Mouse (Mus musculus) thymus, adult 2 months (tissue): ENCODE results near the gene Slc39a8. TPM values are rescaled to one million over a fixed set of nuclear protein-coding genes. Genes with fewer than 3 reads are reported as not detected.

Experiments
- DNase-seq: peaks from one replicate; pipeline ENCODE4 v3.0.0; 2021
- H3K27ac ChIP-seq: fragments of 200-500 bp; 2 replicates; pipeline ENCODE4 v1.5.1; 2012; ENCODE audit warnings: low read length, control low read depth; ENCODE audit not compliant: control insufficient read depth, insufficient read depth
- H3K27me3 ChIP-seq: fragments of 200-500 bp; 2 replicates; pipeline ENCODE4 v1.6.1; 2012; ENCODE audit warnings: mild to moderate bottlenecking, low read length, moderate library complexity, mixed read lengths; ENCODE audit not compliant: control insufficient read depth, insufficient read depth
- H3K36me3 ChIP-seq: fragments of 200-500 bp; 2 replicates; pipeline ENCODE4 v1.6.1; 2012; ENCODE audit warnings: mild to moderate bottlenecking, low read length, moderate library complexity; ENCODE audit not compliant: control insufficient read depth, insufficient read depth
- H3K4me1 ChIP-seq: fragments of 200-500 bp; replicated peaks from 2 replicates; pipeline ENCODE4 v1.6.1; 2012; ENCODE audit warnings: low read length; ENCODE audit not compliant: control insufficient read depth, insufficient read depth
- H3K4me3 ChIP-seq: fragments of 200-500 bp; 2 replicates; pipeline ENCODE4 v1.5.1; 2012; ENCODE audit warnings: mild to moderate bottlenecking, low read length, control low read depth, moderate library complexity; ENCODE audit not compliant: control insufficient read depth, insufficient read depth
- CTCF ChIP-seq: fragments of 200-500 bp; IDR thresholded peaks from 2 replicates; pipeline ENCODE4 v1.5.1; 2012; ENCODE audit warnings: mild to moderate bottlenecking, control low read depth, low read length, moderate library complexity, borderline replicate concordance; ENCODE audit not compliant: control insufficient read depth, poor library complexity, insufficient read depth; ENCODE audit errors: extremely low read depth
- POLR2A ChIP-seq: fragments of 200-500 bp; IDR thresholded peaks from 2 replicates; pipeline ENCODE4 v1.6.1; 2012; ENCODE audit warnings: mild to moderate bottlenecking, low read length, control low read depth, moderate library complexity; ENCODE audit not compliant: control insufficient read depth, poor library complexity, insufficient read depth; ENCODE audit errors: extremely low read depth
- WGBS: fragments of 180-500 bp; shearing (Covaris S2); methylation state at CpG from one replicate; pipeline ENCODE4 v1.1.7; 2018; 5-methylcytosine and 5-hydroxymethylcytosine counted together
- polyA plus RNA-seq: library from polyadenylated mRNA; depleted of rRNA; stranded (reverse); fragments of >200 nt; gene quantifications from 2 replicates; pipeline ENCODE4 v1.2.3, GENCODE M21; 2012

Slc39a8 gene
- polyA plus RNA-seq, 1 experiment: 5.0 TPM

DNA sequence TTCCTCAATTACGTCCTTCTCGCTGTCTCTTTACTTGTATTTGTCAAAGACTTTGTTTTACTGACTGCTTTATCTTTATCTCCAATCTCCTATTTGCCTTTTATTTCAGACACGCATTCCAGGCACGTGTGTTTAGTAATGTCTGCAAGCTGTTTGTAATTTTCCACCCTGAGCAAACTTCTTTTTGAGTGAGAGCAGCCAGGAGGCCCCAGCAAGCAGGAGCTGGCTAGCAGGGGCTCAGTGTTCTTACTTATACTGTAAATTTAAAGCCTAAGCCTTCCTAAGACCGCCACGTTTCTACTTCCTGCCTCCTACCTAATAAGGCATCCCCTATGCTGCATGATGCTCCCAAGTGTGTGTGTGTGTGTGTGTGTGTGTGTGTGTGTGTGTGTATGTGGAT lies 79.8 kb downstream of the Slc39a8 start:
- TF ChIP-seq CTCF (no peak), POLR2A (no peak)
- Histone ChIP-seq H3K27ac (no peak overlapping the region), H3K4me1 (no peaks in the 10 kb centered on the region), H3K27me3 (no peaks in the 10 kb centered on the region), H3K36me3 (no peaks in the 10 kb centered on the region), H3K4me3 (no peak overlapping the region)
- DNase-seq: no peak
- 81% methylated on average over 6 of the region's 6 CpGs for WGBS

DNA sequence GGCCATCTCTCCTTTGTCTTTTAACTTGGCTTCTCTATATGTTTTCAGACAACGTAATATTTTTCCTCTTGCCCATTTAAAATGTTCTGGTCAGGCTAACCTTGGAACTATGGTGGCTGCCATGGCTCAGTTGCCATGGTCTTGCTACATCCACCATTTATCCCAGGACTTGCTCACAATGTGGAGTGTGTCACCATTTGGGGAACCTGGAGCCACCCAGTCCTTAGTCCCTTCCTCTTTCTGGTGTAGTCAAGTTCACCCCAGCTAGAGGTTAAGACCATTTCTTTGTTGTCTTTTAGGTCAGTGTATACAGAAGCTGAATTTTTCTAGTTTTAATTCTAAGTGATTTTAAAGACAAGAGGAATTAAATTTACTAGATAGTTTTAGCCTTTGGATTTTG lies 80.7 kb downstream of the Slc39a8 start:
- WGBS: 100% methylated on average over 1 of the region's 1 CpGs
- H3K36me3 ChIP-seq: no peaks in the 10 kb centered on the region
- no peaks in the 10 kb centered on the region for H3K27me3 ChIP-seq
- TF ChIP-seq POLR2A: no peak
- TF ChIP-seq CTCF: no peak
- no peak overlapping the region for H3K27ac ChIP-seq
- no peak for DNase-seq
- H3K4me1 ChIP-seq: no peaks in the 10 kb centered on the region
- H3K4me3 ChIP-seq: no peak overlapping the region

DNA sequence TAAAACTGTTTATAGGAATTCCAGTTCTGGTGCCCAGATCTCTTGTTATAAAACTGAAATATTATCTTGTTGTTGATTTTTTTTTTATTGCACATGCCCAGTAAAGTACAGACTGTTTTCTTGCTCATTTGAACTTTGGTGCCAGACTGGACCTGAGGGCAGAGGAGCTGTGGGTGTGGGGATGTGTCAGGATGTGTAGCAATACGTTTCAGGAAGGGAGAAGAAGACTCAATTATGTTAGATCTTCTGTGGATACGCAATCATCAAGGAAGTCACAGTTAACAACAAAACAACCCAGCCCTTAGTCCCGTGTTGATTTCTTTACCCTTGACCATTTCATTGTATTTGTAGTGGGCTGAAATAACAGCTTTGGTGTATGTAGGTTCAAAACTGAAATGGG lies 81.9 kb downstream of the Slc39a8 start:
- no peak for DNase-seq
- H3K27ac ChIP-seq: no peak overlapping the region
- WGBS: 77% methylated on average over 3 of the region's 3 CpGs

DNA sequence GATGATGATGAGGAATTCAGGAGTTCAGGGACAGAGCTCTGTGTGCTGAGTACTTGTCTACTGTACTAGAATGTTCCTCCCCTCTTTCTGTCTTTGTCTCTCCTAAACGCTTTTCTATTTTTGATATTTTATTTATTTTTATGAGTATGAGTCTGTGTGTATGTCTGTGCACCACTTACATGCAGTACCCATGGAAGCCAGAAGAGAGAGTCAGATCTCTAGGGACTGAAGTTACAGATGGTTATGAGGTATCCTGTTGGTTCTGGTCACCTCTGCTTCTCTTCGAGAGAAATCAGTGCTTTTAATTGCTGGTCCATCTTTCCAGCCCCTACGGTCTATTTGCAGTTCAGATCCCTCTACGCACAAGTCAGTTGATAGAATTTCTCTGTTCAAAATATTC lies 90.9 kb downstream of the Slc39a8 start:
- no peak overlapping the region for H3K27ac ChIP-seq
- 96% methylated on average over 4 of the region's 4 CpGs for WGBS
- H3K4me3 ChIP-seq: no peak overlapping the region
- DNase-seq: no peak
- H3K4me1 ChIP-seq: no peaks in the 10 kb centered on the region
- no peaks in the 10 kb centered on the region for H3K27me3 ChIP-seq
- H3K36me3 ChIP-seq: no peaks in the 10 kb centered on the region
- no peak for TF ChIP-seq POLR2A
- no peak for TF ChIP-seq CTCF

More for the DNA sequence above, 81.9 kb downstream of the Slc39a8 start:
- Histone ChIP-seq H3K27me3 (no peaks in the 10 kb centered on the region), H3K36me3 (no peaks in the 10 kb centered on the region), H3K4me3 (no peak overlapping the region), H3K4me1 (no peaks in the 10 kb centered on the region)
- TF ChIP-seq POLR2A (no peak), CTCF (no peak)

DNA sequence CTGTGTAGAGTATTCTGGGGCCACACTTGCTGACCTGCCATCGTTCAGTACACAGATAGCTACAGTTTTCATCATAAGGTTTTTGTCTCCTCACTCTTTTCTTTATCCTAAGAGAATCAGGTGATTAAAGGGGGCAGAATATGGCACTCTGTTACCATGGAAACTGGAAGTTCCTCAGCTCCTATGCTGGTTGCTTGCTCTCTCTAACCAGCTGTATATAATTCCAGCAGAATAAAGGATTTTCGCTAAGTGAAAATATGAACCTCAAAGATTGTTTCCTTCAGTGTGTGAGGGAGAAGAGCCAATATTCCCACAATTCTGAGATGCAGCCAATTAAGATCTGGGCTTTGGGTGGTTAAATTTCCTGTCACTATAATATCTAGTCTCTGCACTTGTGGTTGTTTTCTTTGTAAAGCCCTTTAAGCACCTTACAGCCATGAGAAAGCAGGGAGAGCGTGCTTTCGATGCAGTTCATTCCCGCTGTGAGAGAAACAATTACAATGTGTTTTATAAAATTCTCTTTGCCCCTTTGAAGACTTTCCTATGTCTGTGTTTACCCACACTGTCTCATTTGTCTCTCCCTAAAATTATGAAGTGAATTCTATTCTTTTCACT lies 93.6 kb downstream of the Slc39a8 start:
- Histone ChIP-seq H3K4me1 (no peaks in the 10 kb centered on the region), H3K27ac (no peak overlapping the region), H3K4me3 (no peak overlapping the region), H3K27me3 (no peaks in the 10 kb centered on the region), H3K36me3 (no peaks in the 10 kb centered on the region)
- 91% methylated on average over 5 of the region's 5 CpGs for WGBS
- no peak for DNase-seq
- TF ChIP-seq POLR2A (no peak), CTCF (no peak)

DNA sequence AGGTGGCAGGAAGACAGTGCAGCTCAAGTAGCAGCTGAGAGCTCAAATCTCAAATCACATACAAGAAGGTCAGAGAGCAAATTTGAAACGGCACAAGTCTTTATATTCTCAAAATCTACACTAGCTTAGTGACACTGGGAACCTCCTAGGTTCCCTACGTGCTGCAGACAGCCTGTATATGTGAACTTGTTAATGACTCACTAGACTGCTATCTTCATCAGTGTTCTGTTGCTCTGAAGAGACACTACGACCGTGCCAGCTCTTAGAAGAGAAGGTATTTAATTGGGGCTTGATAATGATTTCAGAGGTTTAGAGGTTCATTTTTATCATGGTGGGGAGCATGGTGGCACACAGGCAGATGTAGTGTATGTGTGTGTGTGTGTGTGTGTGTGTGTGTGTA lies 94.2 kb downstream of the Slc39a8 start:
- no peaks in the 10 kb centered on the region for H3K27me3 ChIP-seq
- H3K4me3 ChIP-seq: no peak overlapping the region
- DNase-seq: no peak
- H3K4me1 ChIP-seq: no peaks in the 10 kb centered on the region
- H3K36me3 ChIP-seq: no peaks in the 10 kb centered on the region
- WGBS: 91% methylated on average over 4 of the region's 4 CpGs
- TF ChIP-seq POLR2A: no peak
- TF ChIP-seq CTCF: no peak
- H3K27ac ChIP-seq: no peak overlapping the region

DNA sequence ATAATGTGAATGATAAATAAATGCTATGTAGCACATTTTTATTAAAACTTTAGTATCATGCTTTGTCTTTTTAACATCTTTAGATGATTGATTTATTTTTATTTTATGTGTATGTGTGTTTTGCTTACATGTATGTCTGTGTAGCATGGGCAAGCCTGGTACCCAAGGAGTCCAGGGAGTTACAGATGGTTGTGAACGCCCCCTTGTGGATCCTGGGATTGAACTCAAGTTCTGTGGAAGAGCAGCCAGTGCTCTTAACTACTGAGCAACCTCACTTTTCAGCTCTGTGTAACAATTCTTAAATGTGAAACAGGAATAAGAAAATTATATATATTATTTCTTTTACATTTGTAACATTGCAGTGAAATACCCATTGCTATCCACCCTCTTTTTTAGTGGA lies 101.7 kb downstream of the Slc39a8 start:
- no peaks in the 10 kb centered on the region for H3K36me3 ChIP-seq
- H3K4me3 ChIP-seq: no peak overlapping the region
- no peaks in the 10 kb centered on the region for H3K4me1 ChIP-seq
- TF ChIP-seq POLR2A: no peak
- no peak for TF ChIP-seq CTCF
- H3K27me3 ChIP-seq: no peaks in the 10 kb centered on the region
- no peak overlapping the region for H3K27ac ChIP-seq
- DNase-seq: no peak
- WGBS: 53% methylated on average over 1 of the region's 1 CpGs
